Mouse (Mus musculus) lung, embryonic 16.5 days (tissue): Measurements from ENCODE around the gene Cd300lg. TPM values are rescaled to one million over a fixed set of nuclear protein-coding genes. Genes with fewer than 3 reads are reported as not detected.

Experiments used
- ATAC-seq: fragments of 200-750 bp; cut with Nextera tagmentation; 2 replicates; pipeline ENCODE4 v1.8.0; 2017; ENCODE audit warnings: low read depth, mild to moderate bottlenecking, moderate library complexity
- H3K27ac ChIP-seq: fragments of 300-500 bp; sonication (generic); 2 replicates; pipeline ENCODE4 v1.5.1; 2014; ENCODE audit warnings: mild to moderate bottlenecking, control low read depth, low read length
- H3K27me3 ChIP-seq: fragments of 300-500 bp; sonication (generic); 2 replicates; pipeline ENCODE4 v1.6.1; 2014; ENCODE audit warnings: low read depth, low read length, mixed read lengths; ENCODE audit not compliant: control insufficient read depth, insufficient read depth
- H3K36me3 ChIP-seq: fragments of 300-500 bp; sonication (generic); 2 replicates; pipeline ENCODE4 v1.6.1; 2014; ENCODE audit warnings: low read length; ENCODE audit not compliant: control insufficient read depth, insufficient read depth
- H3K4me1 ChIP-seq: fragments of 300-500 bp; sonication (generic); replicated peaks from 2 replicates; pipeline ENCODE4 v1.6.1; 2014; ENCODE audit warnings: low read length, mixed read lengths; ENCODE audit not compliant: control insufficient read depth, insufficient read depth
- H3K4me2 ChIP-seq: fragments of 300-500 bp; sonication (generic); 2 replicates; pipeline ENCODE4 v1.6.1; 2014; ENCODE audit warnings: low read depth, low read length, control low read depth
- H3K4me3 ChIP-seq: fragments of 300-500 bp; sonication (generic); 2 replicates; pipeline ENCODE4 v1.5.1; 2014; ENCODE audit warnings: mild to moderate bottlenecking, low read length, control low read depth
- H3K9ac ChIP-seq: fragments of 300-500 bp; sonication (generic); 2 replicates; pipeline ENCODE4 v1.6.1; 2014; ENCODE audit warnings: low read length, control low read depth
- H3K9me3 ChIP-seq: fragments of 300-500 bp; sonication (generic); 2 replicates; pipeline ENCODE4 v1.6.1; 2016; ENCODE audit warnings: low read length; ENCODE audit not compliant: control insufficient read depth
- WGBS: fragments of 180-500 bp; shearing (Covaris S2); extraction: QIAGEN DNeasy Blood & Tissue Kit; methylation state at CpG from one replicate; pipeline ENCODE4 v1.1.7; 2014; 5-methylcytosine and 5-hydroxymethylcytosine counted together
- polyA plus RNA-seq: library from polyadenylated mRNA; unstranded; fragments of >200 nt; fragmentation: Nextera tagmentation; extraction: Ambion mirVana; gene quantifications from 2 replicates; pipeline ENCODE4 v1.2.1, GENCODE M21; 2015

The Cd300lg gene
- polyA plus RNA-seq, 1 experiment from 2014 or later: 0.74 TPM

- Histone ChIP-seq H3K4me1 (peaks cover 6% of the 10 kb centered on the region), H3K36me3 (no peaks in the 10 kb centered on the region), H3K27me3 (no peaks in the 10 kb centered on the region; the same call in 1 of the 2 replicates), H3K4me3 (no peak overlapping the region), H3K9me3 (no peaks in the 10 kb centered on the region), H3K9ac (no peak overlapping the region), H3K27ac (no peak overlapping the region), H3K4me2 (no peak overlapping the region)
- WGBS: 75% methylated on average over 14 of the region's 14 CpGs
- no peak for ATAC-seq
These were observed 32.4 kb downstream of the Cd300lg start for GRCm38 (mm10) chr11:102073722-102074121.

GRCm38 (mm10) chr11:102082322-102082721, 41.0 kb downstream of the Cd300lg start:
- no peaks in the 10 kb centered on the region for H3K9me3 ChIP-seq
- peak overlapping the region; percentile 36 for H3K4me3 ChIP-seq
- H3K4me2 ChIP-seq: peak overlapping the region; percentile 65
- WGBS: under 1% methylated on average over 18 of the region's 18 CpGs
- no peak overlapping the region for H3K27ac ChIP-seq
- no peaks in the 10 kb centered on the region for H3K27me3 ChIP-seq
- no peaks in the 10 kb centered on the region for H3K36me3 ChIP-seq
- peak overlapping the region; percentile 60 for H3K9ac ChIP-seq
- ATAC-seq: peak; percentile 91
- H3K4me1 ChIP-seq: peaks cover 18% of the 10 kb centered on the region

DNA sequence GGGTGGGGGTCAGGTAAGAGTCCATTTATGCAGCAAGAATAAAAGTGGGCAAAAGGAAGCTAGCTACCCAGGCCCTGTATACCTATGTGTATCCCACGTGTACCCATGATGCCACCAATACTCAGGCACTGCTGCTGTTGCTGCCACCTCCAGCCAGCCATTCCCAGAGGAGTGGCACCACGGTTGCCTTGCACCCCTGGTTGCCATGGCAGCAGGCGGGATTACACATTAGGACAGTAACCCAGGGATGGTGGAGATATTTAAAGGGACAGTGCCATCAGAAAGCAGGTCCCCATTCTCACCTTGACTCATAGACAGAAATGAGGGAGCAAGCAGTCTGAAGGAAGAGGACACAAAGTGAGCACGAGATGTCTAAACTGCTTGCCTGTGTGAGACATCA, 41.9 kb downstream of the Cd300lg start:
- Histone ChIP-seq H3K9me3 (no peaks in the 10 kb centered on the region), H3K4me3 (no peak overlapping the region), H3K27me3 (no peaks in the 10 kb centered on the region), H3K9ac (no peak overlapping the region), H3K36me3 (no peaks in the 10 kb centered on the region), H3K4me2 (no peak overlapping the region), H3K4me1 (peaks cover 18% of the 10 kb centered on the region), H3K27ac (no peak overlapping the region)
- ATAC-seq: no peak
- 50% methylated on average over 4 of the region's 4 CpGs for WGBS

GRCm38 (mm10) chr11:102084159-102084558, 42.9 kb downstream of the Cd300lg start:
- Histone ChIP-seq H3K4me1 (peaks cover 18% of the 10 kb centered on the region), H3K4me3 (no peak overlapping the region), H3K36me3 (no peaks in the 10 kb centered on the region), H3K4me2 (no peak overlapping the region), H3K27me3 (no peaks in the 10 kb centered on the region), H3K9me3 (no peaks in the 10 kb centered on the region), H3K9ac (no peak overlapping the region), H3K27ac (no peak overlapping the region)
- no peak for ATAC-seq
- 53% methylated on average over 7 of the region's 7 CpGs for WGBS

DNA sequence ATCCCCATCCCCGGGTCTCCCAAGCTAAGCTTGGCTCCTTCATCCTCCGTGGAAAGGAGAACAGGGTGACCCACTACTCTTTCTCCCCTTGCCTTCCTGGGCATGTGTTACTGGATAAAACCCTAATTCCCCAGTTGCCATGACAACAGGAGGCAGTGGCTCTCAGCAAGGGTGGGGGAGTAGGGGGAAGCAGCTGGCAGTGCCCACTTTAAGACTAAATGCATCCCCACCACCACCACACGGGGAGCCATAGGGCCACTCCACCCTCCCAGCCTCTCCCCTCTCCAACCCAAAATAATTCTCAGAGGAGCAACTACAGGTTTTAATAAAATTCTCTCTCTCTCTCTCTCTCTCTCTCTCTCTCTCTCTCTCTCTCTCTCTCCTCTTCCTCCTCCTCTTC, 45.0 kb downstream of the Cd300lg start:
- H3K27ac ChIP-seq: no peak overlapping the region; the same call in 1 of the 2 replicates
- WGBS: 24% methylated on average over 3 of the region's 3 CpGs
- H3K4me1 ChIP-seq: peaks cover 18% of the 10 kb centered on the region
- H3K9me3 ChIP-seq: no peaks in the 10 kb centered on the region
- H3K36me3 ChIP-seq: no peaks in the 10 kb centered on the region
- peak overlapping the region; percentile 94 for H3K4me2 ChIP-seq
- no peak for ATAC-seq
- H3K4me3 ChIP-seq: no peak overlapping the region
- H3K27me3 ChIP-seq: no peaks in the 10 kb centered on the region
- peak overlapping the region; percentile 68; the same call in 1 of the 2 replicates for H3K9ac ChIP-seq

GRCm38 (mm10) chr11:102087081-102087751, 45.9 kb downstream of the Cd300lg start:
- Histone ChIP-seq H3K4me2 (peak overlapping the region; percentile 94), H3K9me3 (no peaks in the 10 kb centered on the region), H3K9ac (peak overlapping the region; percentile 68), H3K36me3 (no peaks in the 10 kb centered on the region), H3K27ac (peak overlapping the region; percentile 85), H3K27me3 (no peaks in the 10 kb centered on the region), H3K4me3 (peak overlapping the region; percentile 57), H3K4me1 (peaks cover 14% of the 10 kb centered on the region)
- ATAC-seq: peak; percentile 79
- 0% methylated on average over 39 of the region's 39 CpGs for WGBS

- Histone ChIP-seq H3K9ac (peak within 1 kb of the TSS; percentile 68), H3K4me1 (peaks cover 8% of the 10 kb centered on the region; the same call in 1 of the 2 replicates), H3K4me3 (peak within 1 kb of the TSS; percentile 57), H3K27ac (peak within 1 kb of the TSS; percentile 85), H3K36me3 (no peaks in the 10 kb centered on the region), H3K9me3 (no peaks in the 10 kb centered on the region), H3K4me2 (peak within 1 kb of the TSS; percentile 94), H3K27me3 (no peaks in the 10 kb centered on the region)
- peak; percentile 70 for ATAC-seq
- WGBS: under 1% methylated on average over 48 of the region's 49 CpGs
These were observed 46.9 kb downstream of the Cd300lg start, which contains the start of gene Mpp2 for GRCm38 (mm10) chr11:102087931-102088898. Gene Mpp2, minus strand, starts transcription at chr11:102088515.

GRCm38 (mm10) chr11:102089088-102089808, 47.9 kb downstream of the Cd300lg start:
- Histone ChIP-seq H3K27ac (peak overlapping the region; percentile 70), H3K4me1 (peaks cover 8% of the 10 kb centered on the region; the same call in 1 of the 2 replicates), H3K36me3 (no peaks in the 10 kb centered on the region), H3K9ac (peak overlapping the region; percentile 60), H3K9me3 (no peaks in the 10 kb centered on the region), H3K27me3 (no peaks in the 10 kb centered on the region), H3K4me2 (peak overlapping the region; percentile 94), H3K4me3 (peak overlapping the region; percentile 57)
- under 1% methylated on average over 20 of the region's 20 CpGs for WGBS
- peak; percentile 64 for ATAC-seq
